In genomic region chr1:147273324-147273723, GRCm38 (mm10) we compare ENCODE assay signal across 27 mouse cellular contexts.
DNase-seq lines count a peak whose midpoint lies in the region; ATAC-seq lines count a peak whose summit lies in the region.
"Had no signal": no experiment of that assay in that cellular context is flagged by ENCODE, and none has a peak within 500 bp of the region (broad histone marks: within the 10 kb centered on the region; RNA-seq: fewer than 3 reads in every experiment).

No protein-coding gene starts in this region.

- H3K4me1 ChIP-seq in embryonic facial prominence, embryonic 11.5 days (ENCODE audit: control insufficient read depth, insufficient read depth, low read length): no peaks in the 10 kb centered on the region
- H3K4me1 ChIP-seq: forebrain, embryonic 10.5 days; forebrain, embryonic 13.5 days; heart, embryonic 10.5 days; heart, embryonic 13.5 days; hindbrain, embryonic 12.5 days; hindbrain, embryonic 15.5 days; intestine, embryonic 15.5 days had no signal

- ATAC-seq in embryonic facial prominence, embryonic 11.5 days (replicated peaks; ENCODE audit: insufficient number of reproducible peaks, low FRiP score, low TSS enrichment, low read depth): no peak
- ATAC-seq: activated CD4-positive, CD25-positive, alpha-beta regulatory T cell, adult 4 months; forebrain, embryonic 13.5 days; forebrain, embryonic 16.5 days; intestine, embryonic 15.5 days; Patski had no signal

- no peaks in the 10 kb centered on the region for H3K27me3 ChIP-seq in embryonic facial prominence, embryonic 11.5 days (ENCODE audit: control insufficient read depth, insufficient read depth, low read length)
- H3K27me3 ChIP-seq: forebrain, embryonic 13.5 days; heart, embryonic 13.5 days; hindbrain, embryonic 12.5 days; hindbrain, embryonic 15.5 days; intestine, embryonic 15.5 days; Patski had no signal

- H3K36me3 ChIP-seq in embryonic facial prominence, embryonic 11.5 days (replicated peaks; ENCODE audit: control insufficient read depth, insufficient read depth, low read depth, low read length): no peaks in the 10 kb centered on the region
- H3K36me3 ChIP-seq: forebrain, embryonic 10.5 days; G1E; heart, embryonic 10.5 days; heart, embryonic 13.5 days; hindbrain, embryonic 12.5 days; hindbrain, embryonic 15.5 days; intestine, embryonic 15.5 days had no signal

- H3K9ac ChIP-seq in embryonic facial prominence, embryonic 11.5 days (replicated peaks; ENCODE audit: low read length): no peak overlapping the region
- H3K9ac ChIP-seq: forebrain, embryonic 13.5 days; heart, embryonic 13.5 days; hindbrain, embryonic 12.5 days; hindbrain, embryonic 15.5 days; intestine, embryonic 15.5 days had no signal

- no peak overlapping the region for H3K4me2 ChIP-seq in embryonic facial prominence, embryonic 11.5 days (ENCODE audit: low read depth, low read length)
- H3K4me2 ChIP-seq: forebrain, embryonic 13.5 days; heart, embryonic 13.5 days; hindbrain, embryonic 12.5 days; hindbrain, embryonic 15.5 days; intestine, embryonic 15.5 days had no signal

- peak; percentile 4 for DNase-seq in embryo, embryonic 10 days (ENCODE audit: low spot score)
- DNase-seq in embryo, embryonic 9.5 days (ENCODE audit: extremely low spot score): no peak
- peak; percentile 21 for DNase-seq in embryo, embryonic 10.5 days (ENCODE audit: low spot score)
- peak; percentile 65 for DNase-seq in embryonic facial prominence, embryonic 11.5 days (ENCODE audit: low spot score)
- no peak for DNase-seq in T-cell, adult 2 months (ENCODE audit: low spot score)
- DNase-seq in kidney, postnatal 25 days: no peak
- no peak for DNase-seq in gastrocnemius, postnatal 4 days (ENCODE audit: low spot score in 2 of 2)
- DNase-seq: adrenal gland, adult 8-10 months; adrenal gland, postnatal 25 days; cerebellum, adult 11-12 months; cerebellum, adult 8-10 months; cerebellum, postnatal 10 days; gastrocnemius, postnatal 25 days; heart, adult 2 months; heart, postnatal 14 days; kidney, adult 11 months had no signal

- H3K9me3 ChIP-seq in embryonic facial prominence, embryonic 11.5 days (replicated peaks; ENCODE audit: control insufficient read depth, low read length): no peaks in the 10 kb centered on the region
- H3K9me3 ChIP-seq: forebrain, embryonic 10.5 days; forebrain, embryonic 13.5 days; G1E; heart, embryonic 10.5 days; heart, embryonic 13.5 days; hindbrain, embryonic 12.5 days; hindbrain, embryonic 15.5 days; intestine, embryonic 15.5 days had no signal

- no peak overlapping the region for H3K27ac ChIP-seq in embryonic facial prominence, embryonic 11.5 days (replicated peaks; ENCODE audit: low read depth, low read length)
- H3K27ac ChIP-seq: forebrain, embryonic 10.5 days; forebrain, embryonic 13.5 days; heart, adult 2 months; heart, embryonic 10.5 days; heart, embryonic 13.5 days; hindbrain, embryonic 12.5 days; hindbrain, embryonic 15.5 days; intestine, embryonic 15.5 days had no signal

- H3K4me3 ChIP-seq in embryonic facial prominence, embryonic 11.5 days (ENCODE audit: low read depth, low read length): no peak overlapping the region
- H3K4me3 ChIP-seq: forebrain, embryonic 10.5 days; forebrain, embryonic 13.5 days; heart, adult 2 months; heart, embryonic 10.5 days; heart, embryonic 13.5 days; hindbrain, embryonic 12.5 days; hindbrain, embryonic 15.5 days; intestine, embryonic 15.5 days had no signal

- WGBS in embryonic facial prominence, embryonic 11.5 days: 85% methylated on average over 1 of the region's 1 CpGs

Comparison
In these comparisons a context has a peak if more than half of its experiments do, and no peak if none do; other contexts are left out.
1. DNase-seq: peak in embryo, embryonic 10 days (single experiment), embryo, embryonic 10.5 days (single experiment) and embryonic facial prominence, embryonic 11.5 days (single experiment); none in embryo, embryonic 9.5 days (single experiment), T-cell, adult 2 months (single experiment), kidney, postnatal 25 days (0 of 2) and gastrocnemius, postnatal 4 days (0 of 2).